Mouse (Mus musculus) ES-CJ7 (cell line): ENCODE results near the gene Phc1.
"Not testable (repeated sequence)": the region's sequence is repeated elsewhere in the genome, so short reads cannot be mapped to it uniquely, and the experiment has no call there.

Source experiments
- DNase-seq: peaks from one replicate; pipeline ENCODE4 v3.0.0; 2011; ENCODE audit warnings: low read depth, low spot score

Gene Phc1

DNA sequence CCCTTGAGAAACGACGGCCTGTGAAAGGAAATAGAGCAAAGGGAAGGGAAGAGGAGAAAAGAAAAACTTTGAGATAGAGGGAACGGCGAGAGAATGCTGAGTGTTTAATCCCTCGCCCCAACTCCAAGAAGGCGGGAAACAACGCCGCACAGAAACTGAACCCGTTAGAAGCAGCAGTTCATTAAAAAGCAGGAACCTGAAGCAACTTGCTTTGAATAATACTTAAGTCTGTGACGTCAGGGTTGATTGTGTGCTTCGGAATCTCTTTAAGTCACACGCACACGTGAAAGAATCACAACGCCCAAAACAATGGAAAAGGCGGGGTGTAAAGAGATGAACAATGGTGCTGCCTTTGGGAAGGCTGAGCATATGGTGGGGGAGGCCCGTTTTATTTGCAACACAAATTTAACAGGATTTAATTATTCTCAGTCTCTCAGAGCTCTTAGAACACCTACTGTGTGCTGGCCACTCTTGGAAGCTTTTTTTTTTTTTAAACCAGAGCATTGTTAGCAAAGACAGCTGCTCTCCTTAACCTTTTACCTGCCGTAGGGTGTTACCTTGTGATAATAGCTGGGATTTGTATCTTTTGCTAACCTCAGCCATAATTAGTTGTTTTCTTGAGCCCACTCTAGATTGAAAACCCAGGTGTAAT is at the start of gene Phc1:
TSS of gene Phc1 (minus strand) at position 213 of the 652 bp plus-strand sequence.
- DNase-seq, result peak; percentile 100

DNA sequence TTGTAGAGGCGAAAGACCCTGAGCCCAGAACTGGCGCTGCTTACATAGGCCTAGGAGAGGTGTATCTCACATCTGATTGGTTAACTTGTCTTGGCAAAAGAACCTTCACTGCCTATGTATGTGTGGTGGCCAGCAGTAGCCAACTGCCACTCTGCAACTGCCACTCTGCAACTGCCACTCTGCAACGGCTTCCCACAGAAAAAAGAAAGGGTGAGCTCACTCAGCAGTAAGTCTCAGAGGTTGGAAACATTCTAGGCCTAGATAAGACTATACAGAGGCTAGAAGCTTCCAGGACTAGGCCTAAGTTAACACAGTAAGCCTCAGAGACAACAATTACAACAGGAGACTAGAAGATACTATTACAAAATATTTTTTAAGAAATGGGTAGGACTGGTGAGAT is 49.6 kb upstream of the Phc1 start:
- DNase-seq, result not testable (repeated sequence)

DNA sequence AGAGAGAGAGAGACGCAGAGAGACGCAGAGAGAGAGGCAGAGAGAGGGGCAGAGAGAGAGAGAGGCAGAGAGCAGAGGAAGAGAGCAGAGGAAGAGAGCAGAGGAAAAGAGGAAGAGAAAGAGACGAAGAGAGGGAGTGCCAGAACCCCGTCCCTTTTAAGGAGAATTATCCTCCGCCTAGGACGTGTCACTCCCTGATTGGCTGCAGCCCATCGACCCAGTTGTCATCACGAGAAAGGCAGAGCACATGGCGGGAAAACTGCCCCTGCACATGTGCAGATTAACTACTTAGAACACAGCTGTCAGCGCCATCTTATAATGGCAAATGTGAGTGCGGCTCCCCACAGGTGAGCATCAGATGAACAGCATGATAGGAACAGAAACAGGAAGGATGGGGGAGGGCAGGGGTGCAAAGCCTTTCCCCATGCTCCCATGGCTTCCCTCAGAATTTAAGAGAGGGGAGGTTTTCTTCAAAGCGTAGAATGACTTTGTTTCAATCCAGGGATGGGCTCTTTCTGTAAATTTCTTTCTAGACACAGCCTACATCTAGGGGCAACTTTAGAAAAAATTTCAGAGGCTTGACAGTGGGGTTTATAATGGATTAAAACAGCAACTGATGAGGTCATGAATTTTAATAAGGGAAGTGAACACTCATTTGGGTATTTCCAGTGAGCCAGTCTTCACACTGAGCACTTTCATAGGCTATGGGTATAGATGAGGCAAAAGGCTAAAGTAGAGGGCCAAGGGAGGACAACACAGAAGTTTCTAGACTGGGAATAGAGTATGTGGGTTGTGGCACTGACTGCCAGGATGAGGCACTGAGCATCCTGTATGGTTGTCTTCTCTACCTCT is 47.0 kb upstream of the Phc1 start:
- DNase-seq, result not testable (repeated sequence)

DNA sequence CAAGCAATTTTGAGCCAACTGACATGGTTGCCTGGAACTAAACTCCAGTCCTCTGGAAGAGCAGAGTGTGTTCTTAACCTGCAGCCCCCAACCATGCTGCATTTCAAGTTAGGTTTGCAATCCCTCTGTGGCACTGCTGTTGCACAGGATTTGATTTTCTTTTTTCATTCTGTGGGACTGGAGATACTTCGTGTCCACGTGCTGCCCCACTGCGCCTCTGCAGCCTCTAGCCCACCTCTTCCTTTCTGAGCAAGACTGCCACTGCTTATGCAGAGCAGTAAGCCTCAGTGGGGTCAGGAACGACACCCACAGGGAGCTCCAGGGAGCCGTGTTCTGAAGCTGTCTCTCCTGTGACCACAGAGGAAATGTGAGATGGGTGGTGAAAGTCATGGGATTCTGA is 45.4 kb upstream of the Phc1 start:
- DNase-seq, result no peak

DNA sequence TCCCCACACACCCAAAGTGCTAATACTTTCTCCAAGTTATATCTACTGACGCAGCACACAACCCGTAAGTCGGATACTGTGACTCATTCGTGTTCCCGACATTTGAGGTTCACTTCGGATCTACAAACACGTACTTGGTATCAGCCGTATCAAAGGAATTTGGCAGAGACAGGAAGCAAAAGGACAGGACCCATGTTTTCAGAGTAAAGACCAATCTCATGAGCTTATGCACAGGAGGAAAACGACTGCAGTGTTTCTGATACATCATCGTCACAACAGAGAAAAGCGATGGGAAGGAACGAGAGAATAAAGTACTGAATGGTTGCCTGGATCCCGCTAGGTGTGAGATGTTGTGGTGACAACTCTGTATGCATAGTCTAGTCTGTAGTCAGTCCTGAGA is 44.5 kb upstream of the Phc1 start:
- DNase-seq, result no peak

DNA sequence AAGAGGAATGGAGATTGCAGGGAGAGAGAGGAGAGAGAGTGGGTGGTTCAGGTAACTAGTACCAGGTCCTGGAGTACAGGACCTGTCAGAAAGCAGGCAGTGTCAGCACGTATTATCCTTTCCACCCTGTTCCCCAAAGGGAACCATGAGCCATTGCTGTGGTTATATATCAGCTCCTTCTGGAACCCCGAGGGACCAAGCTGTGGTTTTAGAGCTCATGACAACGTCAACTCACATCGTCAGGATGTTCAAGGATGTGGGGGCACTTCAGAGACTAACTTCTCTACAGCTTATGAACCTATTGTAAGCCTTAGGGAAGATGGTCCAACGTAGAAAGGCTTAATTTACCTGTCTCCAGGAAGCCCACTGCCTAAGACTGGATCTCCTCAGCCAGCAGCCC is 42.9 kb upstream of the Phc1 start:
- no peak for DNase-seq

DNA sequence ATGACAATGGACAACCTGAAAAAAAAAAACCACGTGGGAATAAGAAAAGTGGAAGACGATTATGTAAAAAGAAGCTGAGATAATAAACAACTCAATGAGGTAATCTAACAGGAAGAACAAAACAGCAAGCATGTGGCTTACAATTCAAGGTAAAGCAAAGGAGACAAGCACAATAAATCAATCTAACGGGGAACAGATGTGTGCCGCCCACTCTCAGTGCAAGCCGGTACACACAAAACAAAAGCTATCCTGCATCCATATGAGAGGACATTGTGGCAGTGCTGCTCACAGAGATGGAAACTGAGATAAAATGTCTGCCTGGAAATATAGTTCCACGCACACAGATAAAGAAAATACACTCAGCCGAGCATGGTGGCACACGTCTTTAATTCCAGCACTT is 41.7 kb upstream of the Phc1 start:
- no peak for DNase-seq

DNA sequence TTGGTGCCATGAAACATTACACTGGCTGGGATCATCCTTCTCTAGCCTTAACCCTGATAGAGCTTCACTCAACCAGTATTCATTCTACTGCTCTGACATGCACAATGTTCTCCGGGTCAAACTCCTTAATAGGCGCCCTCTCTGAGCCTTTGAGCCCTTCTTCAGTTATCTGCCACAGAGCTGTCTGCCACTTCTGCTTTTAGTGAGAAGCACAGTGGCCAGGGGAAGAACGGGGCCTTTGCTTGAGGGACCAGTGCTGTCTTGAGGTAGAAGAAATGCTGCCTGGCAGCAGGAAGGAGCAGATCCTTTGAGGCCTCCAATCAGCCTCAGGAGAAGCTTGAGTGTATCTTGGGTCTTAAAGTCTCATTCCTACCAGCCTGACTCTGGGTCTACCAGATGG is 27.9 kb upstream of the Phc1 start:
- no peak for DNase-seq

DNA sequence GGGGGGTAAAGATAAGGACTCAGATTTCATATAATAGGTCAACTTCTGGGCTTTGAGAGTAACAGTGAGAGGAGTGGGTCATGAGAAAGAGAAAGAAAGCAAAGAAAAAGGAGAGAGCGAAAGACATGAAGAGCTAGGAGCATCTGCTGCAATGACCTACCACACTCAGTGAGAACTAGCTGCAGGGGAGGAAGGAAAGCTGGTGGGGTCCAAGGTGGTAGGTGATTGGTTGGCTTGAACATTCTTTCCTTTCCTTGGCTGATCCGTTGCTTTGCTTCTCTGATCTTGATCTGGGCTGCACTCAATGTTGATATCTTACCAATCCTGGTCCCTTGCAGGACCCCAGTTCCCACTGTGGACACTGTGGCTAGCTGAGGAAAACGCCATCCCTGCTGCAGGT is 26.6 kb upstream of the Phc1 start:
- peak; percentile 62 for DNase-seq

DNA sequence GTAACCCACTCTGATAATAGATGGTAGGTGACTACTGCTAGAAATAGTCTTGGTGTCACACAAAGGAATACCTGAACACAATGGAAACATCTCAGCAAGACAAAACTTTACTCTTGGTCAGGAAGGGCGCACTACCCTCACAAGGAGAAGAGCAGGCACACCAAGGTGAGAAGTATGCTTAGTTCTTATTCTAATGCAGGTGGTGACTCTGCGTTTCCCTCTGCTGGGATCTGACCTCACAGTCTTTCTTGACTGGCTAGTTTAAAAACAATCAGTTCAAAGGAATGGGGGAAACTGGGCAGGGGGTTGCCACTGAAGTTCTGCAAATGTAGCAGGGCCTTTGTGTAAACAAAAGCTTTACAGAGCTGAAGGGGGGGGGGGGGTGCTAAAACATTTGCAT is 25.9 kb upstream of the Phc1 start:
- peak; percentile 97 for DNase-seq

DNA sequence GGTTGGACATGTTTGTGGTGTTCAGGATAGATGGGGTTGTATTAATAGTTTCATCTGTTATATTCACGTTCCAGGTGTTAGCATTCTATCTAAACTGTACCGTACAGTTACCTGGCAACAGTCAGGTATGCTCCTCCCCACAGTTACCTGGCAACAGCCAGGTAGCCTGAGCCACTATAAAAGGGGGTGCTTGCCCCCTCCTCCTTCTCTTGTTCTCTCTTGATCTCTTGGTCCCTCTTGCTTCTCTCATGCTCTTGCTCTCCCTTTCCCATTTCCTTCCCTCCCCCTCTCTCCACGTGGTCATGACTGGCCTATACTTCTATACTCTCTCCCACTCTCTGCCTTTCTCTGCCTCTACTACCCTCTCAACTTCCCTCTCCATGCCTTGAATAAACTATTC is 25.3 kb upstream of the Phc1 start:
- DNase-seq, result peak; percentile 61

DNA sequence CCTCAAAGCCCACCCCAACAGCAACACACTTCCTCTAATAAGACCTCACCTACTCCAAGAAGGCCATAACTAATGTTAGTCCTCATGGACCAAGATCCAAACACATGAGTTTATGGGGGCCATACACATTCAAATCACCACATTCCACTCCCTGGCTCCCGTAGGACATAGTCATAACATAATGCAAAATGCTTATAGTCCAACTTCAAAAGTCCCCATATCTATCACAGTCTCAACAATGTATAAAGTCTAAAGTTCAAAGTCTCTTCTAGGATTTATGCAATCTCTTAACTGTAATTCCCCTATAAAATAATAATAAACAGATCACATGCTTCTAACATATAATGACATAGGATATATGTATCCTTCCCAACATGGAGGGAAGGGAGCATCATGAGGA is 16.7 kb upstream of the Phc1 start:
- DNase-seq, result no peak

DNA sequence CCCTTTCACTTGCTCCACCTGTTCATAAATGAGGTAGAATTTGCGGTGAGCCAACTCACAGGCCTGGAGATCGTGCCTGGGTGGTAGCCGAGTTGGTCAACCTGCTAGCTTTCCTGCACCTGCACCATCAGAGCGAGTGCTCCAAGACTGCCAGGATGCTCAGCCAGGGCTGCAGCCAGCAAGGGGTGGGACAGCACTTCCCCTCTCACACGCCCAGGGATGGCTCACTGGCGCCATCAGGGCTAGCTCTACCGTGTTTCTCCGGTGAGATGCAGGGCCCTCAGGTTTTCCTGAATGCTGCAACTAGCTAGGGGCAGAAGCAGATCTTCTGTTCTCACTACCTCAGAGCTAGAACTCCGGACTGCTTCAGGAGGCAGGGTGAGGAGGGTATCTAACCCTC is 15.5 kb upstream of the Phc1 start:
- DNase-seq, result peak; percentile 73

DNA sequence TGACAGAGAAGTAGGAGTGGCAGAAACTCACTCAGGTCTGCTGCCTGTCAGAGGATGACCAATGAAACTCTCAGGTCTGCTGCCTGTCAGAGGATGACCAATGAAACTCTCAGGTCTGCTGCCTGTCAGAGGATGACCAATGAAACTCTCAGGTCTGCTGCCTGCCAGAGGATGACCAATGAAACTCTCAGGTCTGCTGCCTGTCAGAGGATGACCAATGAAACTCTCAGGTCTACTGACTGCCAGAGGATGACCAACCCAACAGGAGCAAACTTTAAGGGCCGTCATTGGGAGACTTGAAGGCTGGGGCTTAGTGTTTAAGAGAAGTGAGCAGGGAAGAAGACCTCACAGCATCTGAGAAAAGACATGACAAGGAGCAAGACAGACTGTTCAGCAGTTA is 7.0 kb upstream of the Phc1 start:
- peak; percentile 39 for DNase-seq

DNA sequence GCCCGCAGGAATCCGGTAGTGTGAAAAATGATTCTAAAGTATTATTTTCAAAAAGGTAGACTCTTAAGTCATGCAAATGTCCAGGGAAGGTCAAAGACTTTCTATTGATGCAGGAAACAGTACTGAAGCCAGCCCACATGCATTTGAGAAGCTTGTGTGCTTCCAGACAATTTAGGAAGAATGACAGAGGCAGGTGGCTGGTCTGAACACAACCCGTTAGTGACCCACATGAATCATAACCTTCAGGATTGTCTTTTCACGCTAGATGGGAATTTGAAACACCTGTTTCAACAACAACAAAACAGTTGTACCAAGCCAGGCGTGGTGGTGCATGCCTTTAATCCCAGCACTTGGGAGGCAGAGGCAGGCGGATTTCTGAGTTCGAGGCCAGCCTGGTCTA is 6.0 kb upstream of the Phc1 start:
- DNase-seq, result no peak

DNA sequence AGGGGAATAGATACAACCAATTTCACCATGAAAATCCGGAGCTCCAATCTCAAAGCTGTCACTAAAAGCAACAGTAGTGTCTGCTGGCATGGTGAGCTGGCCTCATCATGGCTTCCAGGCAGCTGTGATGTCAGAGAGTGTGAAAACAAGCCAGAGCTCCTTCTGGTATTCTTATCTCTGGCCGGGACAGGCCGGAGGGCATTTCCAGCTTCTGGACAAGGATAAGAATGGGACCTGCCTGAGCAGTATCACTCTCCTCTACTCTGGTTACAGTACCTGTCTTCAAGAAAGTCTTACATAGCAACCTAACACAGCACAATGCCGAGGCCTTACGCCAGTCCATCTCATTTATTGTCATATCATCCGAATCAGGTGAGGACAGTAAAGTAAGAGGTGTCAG is 5.4 kb upstream of the Phc1 start:
- DNase-seq, result no peak

DNA sequence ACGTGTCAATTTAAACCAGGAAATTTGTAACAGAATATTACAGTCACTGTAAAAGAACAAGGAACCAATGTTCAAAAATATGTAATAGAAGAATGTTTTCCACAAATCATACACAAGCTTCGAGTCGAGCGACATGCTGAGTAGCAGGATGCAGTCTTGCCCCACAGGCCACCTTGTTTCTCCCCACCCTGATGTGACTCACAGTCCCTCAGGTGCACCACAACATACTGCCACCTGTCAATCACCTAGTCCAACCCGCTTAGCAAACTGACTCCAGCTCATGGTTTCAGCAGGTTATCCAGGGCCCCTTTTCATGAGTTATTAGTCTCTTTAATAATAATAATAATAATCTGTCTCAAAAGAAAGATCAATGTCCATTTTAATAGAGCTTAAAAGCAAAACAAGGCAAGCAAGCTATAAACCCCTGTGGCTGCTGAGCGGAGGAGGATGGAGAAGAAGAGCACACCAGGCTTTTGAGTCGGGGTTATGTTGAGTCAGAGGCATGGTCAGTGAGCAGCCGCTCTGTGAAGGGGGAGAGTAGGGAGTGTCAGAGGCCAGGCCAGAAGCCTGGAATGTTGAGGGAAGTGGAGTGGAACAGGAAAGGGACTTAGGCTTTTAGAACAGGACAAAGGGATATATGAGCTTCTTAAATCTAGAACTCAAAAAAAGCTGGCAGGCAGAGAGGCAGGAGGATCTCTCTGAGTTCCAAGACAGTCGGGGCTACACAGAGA is 4.2 kb upstream of the Phc1 start:
- peak; percentile 55 for DNase-seq

DNA sequence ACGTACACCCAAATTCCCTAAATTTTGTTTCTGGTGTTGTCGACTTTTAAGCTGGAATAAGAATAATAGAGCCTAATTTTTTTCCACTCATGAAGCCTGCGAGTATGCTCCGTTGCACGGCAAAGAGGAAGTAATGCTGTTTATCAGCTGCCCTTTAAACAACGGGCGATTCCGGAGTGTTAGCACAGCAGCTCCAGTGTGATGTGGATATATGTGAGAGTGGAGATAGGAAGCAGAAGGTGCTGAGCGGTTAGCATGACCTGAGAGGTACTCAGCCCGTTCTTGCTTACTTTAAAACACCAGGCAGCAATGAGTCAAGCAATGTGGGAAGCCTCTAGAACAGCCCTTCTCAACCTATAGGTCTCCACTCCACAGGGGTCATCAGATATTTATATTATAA is 3.4 kb upstream of the Phc1 start:
- no peak for DNase-seq

DNA sequence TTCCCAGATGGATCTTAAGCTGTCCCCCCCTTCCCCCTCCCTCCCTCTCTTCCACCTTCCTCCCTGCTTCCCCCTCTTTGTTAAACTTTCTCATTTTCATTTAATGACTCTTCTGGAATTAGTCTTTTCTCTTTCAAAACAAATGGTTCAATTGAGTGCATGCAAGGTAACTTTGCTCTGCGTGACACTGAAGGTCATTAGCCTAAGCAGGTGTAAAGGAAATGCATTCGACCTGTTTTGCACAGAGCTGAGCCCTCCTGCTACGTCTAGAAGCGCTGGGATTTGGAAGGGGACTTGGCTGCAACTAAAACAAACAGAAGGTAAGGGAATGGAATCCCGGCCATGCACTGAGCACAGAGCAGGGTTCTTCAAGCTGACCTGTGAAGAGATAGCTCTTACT is 1.8 kb upstream of the Phc1 start:
- DNase-seq, result peak; percentile 100

DNA sequence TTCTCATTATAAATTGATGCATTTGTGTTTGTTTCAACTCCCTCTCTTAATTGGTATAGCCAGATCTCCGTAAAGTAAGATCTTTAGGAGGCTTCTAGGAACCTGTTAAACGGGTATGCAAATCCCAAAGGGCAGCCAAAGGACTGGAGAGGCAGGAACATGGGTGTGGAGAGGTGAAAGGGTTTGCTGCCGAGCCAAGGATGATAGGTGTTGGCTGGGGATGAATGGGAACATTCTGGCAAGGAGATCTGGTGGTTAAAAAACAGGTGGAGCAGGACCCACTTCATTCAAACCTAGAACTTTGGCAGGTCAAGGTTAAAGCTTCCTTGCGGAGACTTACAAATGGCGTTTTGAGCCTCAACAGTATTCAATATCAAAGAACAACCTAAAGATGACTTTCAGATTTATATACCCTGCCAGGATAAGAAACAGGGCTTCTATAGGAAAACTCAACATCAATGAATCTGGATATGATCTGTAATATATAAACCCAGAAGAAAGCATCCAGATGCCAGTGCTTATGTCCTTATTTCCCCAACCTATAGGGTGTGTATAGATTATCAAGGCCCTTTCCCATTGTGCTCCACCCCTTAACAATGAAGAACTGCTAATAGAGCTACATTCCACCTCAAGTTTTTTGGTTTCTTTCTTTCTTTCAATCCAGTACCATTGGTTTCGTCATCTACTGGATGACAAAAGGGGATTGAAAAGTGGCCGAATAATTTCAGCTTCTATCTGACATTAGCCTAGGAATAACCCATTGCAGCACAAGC is 863 bp upstream of the Phc1 start:
- DNase-seq, result peak; percentile 98

DNA sequence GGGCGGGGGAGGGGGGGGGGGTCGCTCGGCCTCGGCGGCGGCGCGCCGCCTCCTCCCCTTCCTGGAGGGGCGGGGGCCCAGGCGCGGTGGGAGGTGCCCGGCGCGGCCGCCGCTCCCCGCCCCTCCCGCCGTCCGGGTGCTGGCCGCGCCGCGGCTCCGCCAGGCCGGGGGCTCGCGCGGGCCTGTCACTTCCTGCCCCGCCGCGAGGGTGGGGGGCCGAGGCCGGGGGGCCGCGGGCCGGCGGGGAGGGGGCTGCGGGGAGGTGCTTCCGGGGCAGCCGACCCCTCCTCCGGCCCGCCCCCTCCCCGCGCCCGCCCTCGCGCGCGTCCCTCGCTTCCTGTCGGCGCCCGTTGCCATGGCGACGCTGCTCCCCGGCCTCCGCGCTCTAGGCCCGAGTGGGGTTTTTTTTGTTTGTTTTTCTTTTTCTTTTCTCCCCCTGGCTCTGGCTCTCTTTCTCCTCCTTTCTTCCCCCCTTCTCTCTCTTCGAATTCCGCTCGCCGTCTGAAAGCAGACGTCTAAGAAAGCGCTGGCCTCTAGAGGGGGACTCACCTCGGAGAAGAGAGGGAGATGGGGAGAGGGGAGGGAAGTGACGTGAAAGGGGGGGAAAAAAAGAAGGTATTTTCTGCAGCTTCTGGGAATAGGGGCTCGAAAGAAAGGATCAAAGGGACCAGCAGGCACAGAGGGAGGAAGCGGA is 566 bp downstream of the Phc1 start:
- DNase-seq, result peak; percentile 90
